Mouse (Mus musculus) 3134 (cell line): ENCODE measurements around the gene Slc45a2.
"Not testable (repeated sequence)": the region's sequence is repeated elsewhere in the genome, so short reads cannot be mapped to it uniquely, and the experiment has no call there.

Experiments
- DNase-seq: peaks from one replicate; pipeline ENCODE4 v3.0.0-alpha.2; 2011; ENCODE audit warnings: low spot score; ENCODE audit not compliant: insufficient read length; ENCODE audit errors: extremely low read depth

Slc45a2 gene

GRCm38 (mm10) chr15:11000421-11000820 is at the start of gene Slc45a2:
TSS of gene Slc45a2 (plus strand) at chr15:11000721.
- DNase-seq = no peak

- no peak for DNase-seq
Observed at GRCm38 (mm10) chr15:10951951-10952759, 48.4 kb upstream of the Slc45a2 start, which contains the start of gene C1qtnf3. TSS of gene C1qtnf3 (plus strand) at chr15:10952332.

DNA sequence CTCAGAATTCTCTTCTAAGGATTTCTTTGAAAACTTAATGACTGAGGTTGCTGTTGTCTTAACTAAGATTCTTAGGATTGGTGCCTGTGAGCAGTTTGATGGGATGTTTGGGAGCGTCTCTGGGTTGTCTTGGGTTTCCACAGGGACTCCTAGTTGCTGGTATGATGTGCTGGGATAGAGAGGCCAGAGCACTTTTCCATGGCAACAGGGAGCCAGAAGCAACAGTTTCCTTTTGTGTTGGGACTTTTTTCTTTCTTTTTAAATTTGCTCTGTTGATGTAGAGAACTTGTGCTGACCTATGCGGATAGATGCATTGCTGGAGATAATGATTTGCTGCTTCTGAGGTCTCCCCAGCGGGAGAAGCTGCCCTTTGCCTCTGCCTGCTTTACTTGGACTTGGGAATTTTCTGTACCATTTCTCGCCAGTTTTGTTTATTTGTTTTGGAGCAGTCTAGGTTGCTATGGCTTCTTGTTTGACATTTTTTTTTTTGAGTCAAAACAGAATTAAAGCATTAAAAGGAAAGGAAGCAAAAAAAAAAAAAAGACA is 47.7 kb upstream of the Slc45a2 start:
- DNase-seq = no peak

- DNase-seq = no peak
Observed at GRCm38 (mm10) chr15:10953465-10953864, 47.1 kb upstream of the Slc45a2 start.

DNA sequence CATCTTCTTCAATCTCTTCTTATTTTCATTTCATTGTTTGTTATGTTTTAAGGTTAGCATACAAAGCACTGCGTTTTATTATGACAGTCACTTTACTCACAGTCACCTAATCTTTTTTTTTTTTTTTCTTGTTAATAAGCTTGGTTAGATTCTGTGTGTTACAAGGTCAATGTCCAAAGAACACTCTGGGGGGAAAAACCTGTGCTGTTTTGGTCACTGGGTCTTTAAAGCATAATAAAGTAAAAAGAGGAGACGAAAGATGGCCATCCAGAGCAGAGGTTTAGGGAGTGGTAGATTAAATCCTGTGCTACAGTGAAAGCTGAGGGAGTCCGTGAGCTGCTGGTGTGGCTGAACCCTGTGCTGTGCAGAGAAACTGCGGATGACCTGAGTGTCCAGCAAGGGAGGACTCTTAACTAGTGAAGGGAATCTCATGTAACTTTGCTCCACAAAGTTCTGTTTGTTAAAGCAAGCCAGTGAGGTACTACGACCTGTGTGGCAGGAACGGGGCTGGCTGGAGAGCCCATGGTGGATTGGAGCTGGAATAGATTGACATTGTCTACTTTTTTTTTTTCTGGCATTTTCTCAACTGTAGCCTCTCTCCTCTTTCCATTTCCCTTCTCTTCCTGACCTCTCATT is 46.0 kb upstream of the Slc45a2 start:
- DNase-seq = no peak

GRCm38 (mm10) chr15:10955156-10955555 is 45.4 kb upstream of the Slc45a2 start:
- no peak for DNase-seq

DNA sequence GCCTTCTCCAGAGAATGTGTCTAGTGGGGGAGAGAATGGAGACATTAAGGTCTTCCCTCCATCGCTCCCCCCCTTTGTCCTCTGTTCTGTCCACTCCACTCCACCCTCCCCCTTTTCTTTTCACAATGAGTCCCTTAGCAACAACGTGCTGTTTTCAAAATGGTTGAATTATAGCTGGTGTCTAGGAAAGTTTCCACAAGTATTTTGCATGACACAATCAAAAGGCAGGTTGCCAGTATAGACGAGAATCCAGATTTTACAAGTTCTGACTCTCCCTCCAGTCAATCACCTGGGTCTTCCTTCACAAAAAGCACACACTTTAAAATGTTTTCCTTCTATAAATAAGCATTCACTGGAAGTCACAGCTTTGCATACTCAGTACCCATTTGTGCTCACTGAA is 43.8 kb upstream of the Slc45a2 start:
- no peak for DNase-seq

DNA sequence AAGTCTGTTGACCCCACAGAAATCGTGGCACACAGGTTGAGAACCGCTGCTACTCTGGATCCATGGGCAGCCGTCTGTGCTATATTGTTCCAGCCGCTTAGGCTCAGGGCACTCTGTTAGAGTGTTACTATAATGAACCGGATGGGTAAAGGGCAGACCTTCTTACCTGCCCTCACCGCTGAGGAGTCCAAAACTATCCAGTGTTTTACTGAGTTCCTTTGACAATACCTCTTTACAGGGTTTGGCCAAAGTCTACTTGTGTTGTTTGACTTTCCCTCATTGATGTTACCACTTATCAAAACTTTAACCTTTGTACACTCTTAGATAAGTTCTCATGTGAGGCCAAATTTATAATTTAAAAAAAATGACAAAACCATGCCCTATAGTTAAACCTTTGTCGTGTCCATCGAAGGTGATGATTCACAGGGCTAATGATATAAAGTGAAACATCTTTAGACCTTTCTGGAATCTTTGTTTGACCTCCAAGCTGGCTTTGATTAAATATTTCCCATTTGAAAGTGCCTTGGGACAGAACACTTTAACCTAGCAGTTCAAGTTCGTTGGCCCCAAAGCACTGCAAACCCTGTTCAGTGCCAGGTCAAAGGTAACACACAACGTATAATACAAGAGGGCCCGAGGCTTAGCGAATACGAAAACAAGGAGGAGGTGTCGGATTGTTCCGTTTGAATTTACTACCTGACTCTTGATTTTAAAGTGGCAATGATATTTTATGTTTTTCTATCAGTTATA is 41.1 kb upstream of the Slc45a2 start:
- DNase-seq = no peak

DNA sequence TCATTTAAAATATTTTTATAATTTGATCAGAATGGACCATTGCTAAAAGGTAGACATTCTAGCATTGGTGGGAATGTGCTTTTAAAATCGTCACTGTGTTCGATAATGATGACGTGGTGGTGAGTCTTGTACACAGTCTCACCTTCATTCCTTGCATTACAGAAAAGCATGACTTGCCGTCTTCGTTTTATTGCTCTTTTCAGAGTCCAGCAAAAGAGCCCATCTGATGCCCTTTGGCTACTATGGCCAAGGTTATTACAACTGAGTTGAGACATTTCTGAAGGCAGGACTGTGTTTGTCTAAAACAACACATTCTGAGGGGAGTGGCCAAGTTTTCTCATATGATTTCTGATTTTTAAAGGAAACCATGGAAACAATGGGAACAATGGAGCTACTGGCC is 40.3 kb upstream of the Slc45a2 start:
- DNase-seq = no peak

- DNase-seq = no peak
Observed at GRCm38 (mm10) chr15:10962601-10963000, 37.9 kb upstream of the Slc45a2 start.

GRCm38 (mm10) chr15:10969439-10969838 is 31.1 kb upstream of the Slc45a2 start:
- DNase-seq = no peak

DNA sequence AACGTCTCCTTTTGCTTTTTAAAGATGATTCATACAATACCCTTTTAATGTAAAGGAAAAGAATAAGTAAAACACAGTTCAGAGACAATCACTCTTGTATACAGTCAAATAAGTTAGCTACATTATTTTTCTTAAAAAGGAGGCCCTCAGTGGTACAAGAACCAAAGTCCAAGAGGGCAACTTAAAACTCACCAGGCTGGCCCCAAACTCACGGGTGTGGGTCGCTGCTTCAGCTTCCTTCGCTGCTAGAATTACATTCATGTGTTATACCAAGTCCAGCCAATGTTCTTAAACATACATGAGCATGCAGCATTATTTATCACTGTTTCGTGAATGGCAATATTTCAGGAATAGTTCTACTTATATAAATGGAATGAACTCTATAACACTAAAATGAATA is 29.7 kb upstream of the Slc45a2 start:
- DNase-seq = no peak

DNA sequence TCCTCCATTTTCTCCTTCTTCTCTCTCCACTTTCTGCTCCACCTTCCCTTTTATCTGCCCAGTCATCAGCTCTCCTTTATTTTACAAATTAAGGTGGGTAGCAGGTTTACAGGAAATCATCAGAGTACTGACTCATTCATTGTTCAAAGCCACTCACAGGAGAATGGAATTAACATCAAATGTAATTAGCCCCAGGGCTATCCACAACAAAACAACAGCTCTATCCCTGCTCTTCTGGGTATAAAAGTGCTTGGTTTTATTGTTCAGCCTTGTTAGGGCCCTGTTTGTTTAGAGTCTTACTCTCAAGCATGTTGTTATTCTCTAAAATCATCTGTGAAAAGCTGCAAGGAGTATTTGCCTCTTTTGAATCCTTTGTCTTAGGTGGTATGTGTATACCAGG is 23.4 kb upstream of the Slc45a2 start:
- no peak for DNase-seq

- no peak for DNase-seq
Observed at GRCm38 (mm10) chr15:10980712-10981111, 19.8 kb upstream of the Slc45a2 start.

- peak; percentile 95 for DNase-seq
Observed at GRCm38 (mm10) chr15:10981377-10982063, 19.0 kb upstream of the Slc45a2 start, which contains the start of gene Amacr. TSS of gene Amacr (plus strand) at chr15:10981756.

- no peak for DNase-seq
Observed at GRCm38 (mm10) chr15:10982064-10982435, 18.5 kb upstream of the Slc45a2 start.

- DNase-seq = no peak
Observed at GRCm38 (mm10) chr15:10985756-10986155, 14.8 kb upstream of the Slc45a2 start.

GRCm38 (mm10) chr15:10986477-10986876 is 14.0 kb upstream of the Slc45a2 start:
- DNase-seq = not testable (repeated sequence)

DNA sequence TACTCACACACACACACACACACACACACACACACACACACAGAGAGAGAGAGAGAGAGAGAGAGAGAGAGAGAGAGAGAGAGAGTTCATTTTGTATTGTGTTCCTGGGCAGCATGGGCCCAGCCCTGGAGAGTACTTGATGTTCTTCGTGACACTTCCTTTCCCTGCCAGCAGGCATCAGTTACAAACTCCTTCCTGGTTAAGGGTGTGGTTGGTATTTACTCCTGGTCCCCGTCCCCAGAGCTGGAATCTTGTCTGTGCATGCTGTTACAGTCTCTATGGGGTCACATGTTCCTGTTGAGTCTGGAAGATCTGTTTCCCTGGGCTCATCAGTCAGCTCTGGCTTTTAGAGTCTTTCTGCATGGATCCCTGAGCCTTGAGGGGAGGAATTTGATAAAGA is 10.1 kb upstream of the Slc45a2 start:
- no peak for DNase-seq

DNA sequence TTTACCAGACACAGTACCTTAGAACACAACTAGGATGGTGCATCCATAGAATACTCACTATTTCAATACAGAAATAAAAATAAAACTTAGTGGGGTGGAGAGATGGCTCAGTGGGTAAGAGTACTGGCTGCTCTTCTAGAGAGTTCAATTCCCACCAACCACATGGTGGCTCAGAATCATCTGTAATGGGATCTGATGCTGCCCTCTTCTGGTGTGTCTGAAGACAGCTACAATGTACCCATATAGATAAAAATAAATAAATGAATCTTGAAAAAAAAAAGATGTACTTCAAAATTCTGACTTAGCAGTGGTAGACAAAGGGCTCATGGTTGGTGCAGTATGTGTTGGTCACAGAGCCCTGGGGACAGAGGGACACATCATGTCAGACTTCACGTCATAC is 9.0 kb upstream of the Slc45a2 start:
- no peak for DNase-seq

DNA sequence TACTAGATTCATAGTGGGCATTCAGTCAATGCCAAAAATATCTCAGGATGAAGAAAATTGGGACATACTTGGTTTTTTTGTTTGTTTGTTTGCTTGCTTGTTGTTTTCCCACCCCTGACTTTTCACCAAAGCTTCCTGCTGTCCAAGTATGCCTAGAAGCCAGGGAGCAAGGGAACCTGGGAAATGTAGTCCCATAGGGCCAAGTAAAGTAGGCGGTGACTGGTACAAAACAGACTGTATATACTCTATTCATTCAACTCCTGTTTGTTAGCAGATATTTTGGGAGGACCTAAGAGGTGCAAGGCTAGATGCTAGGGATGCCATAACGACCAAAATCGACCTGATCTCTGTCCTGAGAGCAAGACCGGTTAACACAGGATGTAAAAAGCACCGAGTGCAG is 689 bp upstream of the Slc45a2 start:
- DNase-seq = no peak
